Mouse (Mus musculus) small intestine, adult 2 months (tissue): ENCODE results near the gene Gm10974. TPM values are rescaled to one million over a fixed set of nuclear protein-coding genes. Genes with fewer than 3 reads are reported as not detected.

ENCODE experiments used
- H3K27ac ChIP-seq: fragments of 200-500 bp; 2 replicates; pipeline ENCODE4 v1.5.1; 2012; ENCODE audit warnings: low read depth, low read length, control low read depth, inconsistent platforms; ENCODE audit not compliant: insufficient read depth
- H3K27me3 ChIP-seq: fragments of 200-500 bp; 2 replicates; pipeline ENCODE4 v1.6.1; 2012; ENCODE audit warnings: mild to moderate bottlenecking, moderate library complexity, low read length, inconsistent platforms; ENCODE audit not compliant: control insufficient read depth, insufficient read depth
- H3K36me3 ChIP-seq: fragments of 200-500 bp; 2 replicates; pipeline ENCODE4 v1.6.1; 2012; ENCODE audit warnings: mild to moderate bottlenecking, low read length, control low read depth, inconsistent platforms; ENCODE audit not compliant: control insufficient read depth, insufficient read depth
- H3K4me1 ChIP-seq: fragments of 200-500 bp; 2 replicates; pipeline ENCODE4 v1.6.1; 2012; ENCODE audit warnings: low read length, inconsistent platforms, mixed read lengths; ENCODE audit not compliant: control insufficient read depth, insufficient read depth, insufficient read length
- H3K4me3 ChIP-seq: fragments of 200-500 bp; 2 replicates; pipeline ENCODE4 v1.5.1; 2012; ENCODE audit warnings: low read depth, mild to moderate bottlenecking, control low read depth, inconsistent platforms, low read length, moderate library complexity
- CTCF ChIP-seq: fragments of 200-500 bp; IDR thresholded peaks from 2 replicates; pipeline ENCODE4 v1.5.1; 2012; ENCODE audit warnings: low read depth, mild to moderate bottlenecking, control low read depth, inconsistent platforms, low read length, moderate library complexity, mixed read lengths; ENCODE audit not compliant: insufficient replicate concordance, insufficient read length; ENCODE audit errors: extremely low read depth
- POLR2A ChIP-seq: fragments of 200-500 bp; IDR thresholded peaks from 2 replicates; pipeline ENCODE4 v1.6.1; 2012; ENCODE audit warnings: low read depth, mild to moderate bottlenecking, control low read depth, inconsistent platforms, low read length, moderate library complexity
- WGBS: fragments of 180-500 bp; shearing (Covaris S2); methylation state at CpG from one replicate; pipeline ENCODE4 v1.1.7; 2018; 5-methylcytosine and 5-hydroxymethylcytosine counted together
- polyA plus RNA-seq: library from polyadenylated mRNA; depleted of rRNA; stranded (reverse); fragments of >200 nt; gene quantifications from 2 replicates; pipeline ENCODE4 v1.2.3, GENCODE M21; 2012; rRNA removed

Gene Gm10974
- polyA plus RNA-seq, 1 experiment, result not detected

DNA sequence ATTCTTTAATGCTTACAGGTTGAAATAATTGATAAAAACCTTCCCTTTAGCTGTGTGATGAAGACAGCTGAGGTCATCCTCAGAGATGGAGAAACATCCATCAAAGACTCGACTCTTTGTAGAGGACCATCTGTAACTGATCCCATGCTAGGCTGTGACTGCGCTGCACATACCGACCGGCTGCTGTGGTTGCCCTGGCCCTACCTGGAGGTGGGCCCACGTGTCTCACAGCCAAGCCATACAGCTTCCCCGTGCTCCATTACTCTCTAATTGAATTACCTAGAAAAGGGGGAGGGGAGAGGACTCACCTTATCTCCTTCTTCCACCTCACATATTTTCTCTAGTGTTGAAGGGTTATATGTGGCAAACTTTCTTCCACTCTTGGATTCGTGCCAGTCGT is 56.2 kb downstream of the Gm10974 start:
- Histone ChIP-seq H3K4me3 (no peak overlapping the region), H3K27me3 (peaks cover 14% of the 10 kb centered on the region), H3K27ac (no peak overlapping the region), H3K36me3 (no peaks in the 10 kb centered on the region; the same call in 1 of the 2 replicates), H3K4me1 (0 out of 2 replicates have a peak, but pooled peaks cover under 1% of the 10 kb centered on the region)
- 68% methylated on average over 8 of the region's 8 CpGs for WGBS
- TF ChIP-seq POLR2A (no peak), CTCF (no peak)

- no peaks in the 10 kb centered on the region for H3K36me3 ChIP-seq
- 3% methylated on average over 23 of the region's 23 CpGs for WGBS
- peak overlapping the region; percentile 59 for H3K4me3 ChIP-seq
- H3K27ac ChIP-seq, result peak overlapping the region; percentile 2; the same call in 1 of the 2 replicates
- TF ChIP-seq POLR2A (no peak), CTCF (no peak)
- peaks cover 33% of the 10 kb centered on the region for H3K27me3 ChIP-seq
- peaks cover 4% of the 10 kb centered on the region for H3K4me1 ChIP-seq
These were observed 61.3 kb downstream of the Gm10974 start for GRCm38 (mm10) chr7:66427053-66427436.

DNA sequence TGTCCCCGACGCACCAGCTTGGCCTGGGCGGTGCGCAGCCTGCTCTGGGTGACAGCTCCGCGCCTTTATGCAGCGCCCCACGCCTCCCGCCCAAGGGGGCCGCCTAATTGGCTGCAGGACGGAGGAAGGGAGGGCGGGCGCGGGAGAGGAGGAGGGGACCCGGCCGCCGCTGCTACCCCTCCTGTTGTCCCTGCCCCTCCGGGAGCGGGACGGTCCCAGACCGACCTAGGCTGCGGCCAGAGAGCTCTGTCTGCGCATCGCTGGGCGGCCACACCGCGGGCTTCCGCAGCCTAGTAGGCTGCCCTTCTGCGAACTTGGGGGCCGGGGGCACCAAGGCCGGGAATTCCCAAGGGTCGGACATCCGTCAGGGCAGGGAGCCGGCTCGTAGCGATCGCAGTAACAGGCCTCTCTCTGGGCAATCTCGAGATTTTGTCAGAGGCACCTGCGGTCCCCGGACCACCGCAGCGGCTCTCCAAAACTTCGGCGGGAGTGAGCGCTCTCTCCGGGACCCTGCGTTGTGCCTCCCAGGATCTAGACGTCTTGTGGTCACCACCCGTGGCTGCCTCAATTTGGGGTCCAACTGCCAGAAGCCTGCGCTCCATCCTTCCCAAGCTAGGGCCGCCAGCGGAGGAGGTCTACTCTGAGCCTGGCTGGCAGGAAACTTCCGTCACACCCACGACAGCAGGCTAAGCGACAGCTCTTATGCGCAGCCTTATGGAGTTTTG is 61.9 kb downstream of the Gm10974 start, which contains the start of gene Aldh1a3:
TSS of gene Aldh1a3 (minus strand) at position 81 of the 725 bp plus-strand sequence.
- Histone ChIP-seq H3K4me3 (peak within 1 kb of the TSS; percentile 59), H3K36me3 (no peaks in the 10 kb centered on the region), H3K4me1 (peaks cover 4% of the 10 kb centered on the region), H3K27me3 (peaks cover 33% of the 10 kb centered on the region), H3K27ac (peak within 1 kb of the TSS; percentile 11; the same call in 1 of the 2 replicates)
- WGBS, result 1% methylated on average over 53 of the region's 56 CpGs
- no peak for TF ChIP-seq CTCF
- TF ChIP-seq POLR2A, result peak; percentile 50; the same call in 1 of the 2 replicates

GRCm38 (mm10) chr7:66434453-66434935 is 68.8 kb downstream of the Gm10974 start:
- TF ChIP-seq POLR2A (no peak), CTCF (peak; percentile 70; the same call in 1 of the 2 replicates)
- no peaks in the 10 kb centered on the region for H3K36me3 ChIP-seq
- H3K4me3 ChIP-seq, result no peak overlapping the region
- peaks cover 8% of the 10 kb centered on the region; the same call in 1 of the 2 replicates for H3K4me1 ChIP-seq
- no peak overlapping the region for H3K27ac ChIP-seq
- WGBS, result 34% methylated on average over 10 of the region's 10 CpGs
- no peaks in the 10 kb centered on the region for H3K27me3 ChIP-seq

Other genes starting within 250 kb of the Gm10974 start
- gene Lrrk1, start 22.4 kb downstream of the Gm10974 start, polyA plus RNA-seq, result 18.9 and 23.1 TPM in 2 replicates
- gene Aldh1a3, start 61.6 kb downstream of the Gm10974 start, polyA plus RNA-seq, result 7.1 and 11.1 TPM in 2 replicates